Mouse (Mus musculus) C3H10T1/2 (cell line): ENCODE measurements around the gene Vmn1r220. TPM values are rescaled to one million over a fixed set of nuclear protein-coding genes. Genes with fewer than 3 reads are reported as not detected.

Experiments used
- polyA plus RNA-seq, 2 experiments: library from polyadenylated mRNA; unstranded; fragments of >200 nt; fragmentation: generic; extraction: Trizol; gene quantifications; one replicate each; pipeline ENCODE4 v1.2.1; 2012; ENCODE audit warnings: missing spikeins in 2 of 2

Vmn1r220 gene
- polyA plus RNA-seq = not detected

DNA sequence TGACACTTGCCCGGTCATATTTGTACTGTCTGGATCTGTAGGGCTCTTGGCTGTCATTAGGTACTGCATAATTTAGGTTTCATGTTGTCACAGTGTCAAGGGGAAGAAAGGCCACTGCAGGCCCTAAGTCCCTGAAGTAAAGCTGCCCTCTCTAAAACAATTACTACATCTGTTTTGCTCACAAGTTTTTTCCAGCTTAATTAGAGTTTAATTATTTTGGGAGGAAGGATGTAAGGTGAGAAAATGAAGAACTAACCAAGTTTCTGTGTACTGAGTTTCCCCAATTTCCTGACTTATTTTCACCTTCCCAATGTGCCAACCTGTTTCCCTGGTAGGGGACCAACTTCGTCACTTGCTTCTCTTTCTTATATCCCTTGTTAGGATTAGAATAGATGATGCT, at the start of gene Vmn1r220:
Vmn1r220 (minus strand) TSS at position 101 of the 400 bp plus-strand sequence.

DNA sequence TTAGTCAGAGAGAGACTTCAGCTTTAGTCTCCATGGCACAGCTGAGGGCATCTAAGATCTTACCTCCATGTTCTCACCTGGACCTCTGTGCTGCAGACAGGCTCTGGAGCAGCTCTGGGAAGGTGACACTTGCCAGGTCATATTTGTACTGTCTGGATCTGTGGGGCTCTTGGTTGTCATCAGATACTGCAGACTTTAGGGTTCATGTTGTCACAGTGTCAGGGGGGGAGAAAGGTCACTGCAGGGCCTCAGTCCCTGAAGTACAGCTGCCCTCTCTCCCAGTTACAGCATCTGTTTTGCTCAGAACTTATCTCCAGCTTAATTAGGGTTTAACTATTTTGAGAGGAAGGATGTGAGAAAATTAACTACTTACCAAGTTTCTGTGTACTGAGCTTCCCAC, 48.1 kb upstream of the Vmn1r220 start, which contains the start of gene Vmn1r222:
Vmn1r222 (minus strand) TSS at position 101 of the 400 bp plus-strand sequence.

DNA sequence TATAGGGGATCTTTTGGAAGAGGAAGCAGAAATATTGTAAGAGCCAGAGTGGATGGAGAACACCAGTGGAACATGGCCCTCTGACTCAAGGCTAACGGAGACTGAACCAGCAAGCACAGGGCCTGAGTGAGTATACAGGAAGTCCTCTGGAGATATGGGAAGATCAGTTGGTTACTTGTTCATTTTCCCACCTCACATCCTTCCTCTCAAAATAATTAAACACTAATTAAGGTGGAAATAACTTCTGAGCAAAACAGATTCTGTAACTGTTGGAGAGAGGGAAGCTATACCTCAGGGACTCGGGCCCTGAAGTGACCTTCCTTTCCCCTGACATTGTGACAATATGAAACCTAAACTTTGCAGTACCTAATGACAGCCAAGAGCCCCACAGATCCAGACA, 26.1 kb upstream of the Vmn1r220 start, which contains the start of gene Vmn1r221:
Vmn1r221 (plus strand) TSS at position 301 of the 400 bp plus-strand sequence.

DNA sequence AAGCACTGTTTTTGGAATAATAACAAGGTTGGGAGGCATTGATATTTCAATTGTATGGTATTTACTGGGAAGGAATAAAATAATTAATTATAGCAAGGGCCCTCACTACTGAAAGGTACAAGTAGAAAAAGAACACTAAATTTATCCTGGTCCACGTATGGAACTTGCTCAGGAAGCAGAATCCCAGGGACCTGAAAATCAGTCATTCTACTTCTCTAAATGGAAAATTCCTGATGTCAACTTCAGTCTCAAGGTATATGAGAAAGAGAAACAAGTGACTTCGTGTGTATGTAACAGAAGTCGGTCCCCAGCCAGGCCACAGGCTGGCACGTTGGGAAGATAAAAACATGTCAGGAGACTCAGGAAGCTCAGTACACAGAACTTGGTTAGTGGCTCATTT, 28.8 kb downstream of the Vmn1r220 start, which contains the start of gene Vmn1r219:
Vmn1r219 (plus strand) TSS at position 301 of the 400 bp plus-strand sequence.

GRCm38 (mm10) chr13:23133099-23133498, 54.7 kb downstream of the Vmn1r220 start, which contains the start of gene Vmn1r218:
Vmn1r218 (plus strand) TSS chr13:23133155.

Other genes with a start within 250 kb of the Vmn1r220 start
- gene Vmn1r213, start 180.3 kb downstream of the Vmn1r220 start, polyA plus RNA-seq = not detected
- not detected for gene Vmn1r214, start 157.6 kb downstream of the Vmn1r220 start, polyA plus RNA-seq
- gene Vmn1r215, start 120.0 kb downstream of the Vmn1r220 start, polyA plus RNA-seq = not detected
- gene Vmn1r217, start 69.7 kb downstream of the Vmn1r220 start, polyA plus RNA-seq = not detected
- not detected for gene Vmn1r218, start 54.8 kb downstream of the Vmn1r220 start, polyA plus RNA-seq
- gene Vmn1r219, start 28.7 kb downstream of the Vmn1r220 start, polyA plus RNA-seq = not detected
- not detected for gene Vmn1r221, start 26.2 kb upstream of the Vmn1r220 start, polyA plus RNA-seq
- gene Vmn1r222, start 48.0 kb upstream of the Vmn1r220 start, polyA plus RNA-seq = not detected
- not detected for gene Vmn1r223, start 59.2 kb upstream of the Vmn1r220 start, polyA plus RNA-seq
- gene Zfp322a, start 181.2 kb upstream of the Vmn1r220 start, polyA plus RNA-seq = 1 to 10 TPM in 1 of 2 experiments, under 1 TPM in 1; 0.22 to 1.4 TPM
- 10 to 100 TPM in 1 of 2 experiments, 1 to 10 TPM in 1; 9.5 to 13.6 TPM for gene Abt1, start 235.9 kb upstream of the Vmn1r220 start, polyA plus RNA-seq